Mouse (Mus musculus) liver, adult 2 months (tissue): ENCODE results near the gene Folr1.

ENCODE experiments used
- CTCF ChIP-seq: fragments of 200-500 bp; IDR thresholded peaks from 2 replicates; pipeline ENCODE4 v1.5.1; 2011; ENCODE audit warnings: low read depth, low read length, control low read depth
- POLR2A ChIP-seq: fragments of 200-500 bp; IDR thresholded peaks from 2 replicates; pipeline ENCODE4 v1.6.1; 2011; ENCODE audit warnings: low read length, control low read depth; ENCODE audit not compliant: insufficient read depth; ENCODE audit errors: extremely low read depth

GRCm38 (mm10) chr7:101870629-101871028 is at the start of gene Folr1:
- TF ChIP-seq POLR2A (no peak), CTCF (no peak)
